Comparison of ENCODE assay signal across 8 mouse cellular contexts in genomic region chr17:33718944-33719725, GRCm38 (mm10). TPM values are rescaled to one million over a fixed set of nuclear protein-coding genes. Genes with fewer than 3 reads are reported as not detected.
DNase-seq lines count a peak whose midpoint lies in the region; ATAC-seq lines count a peak whose summit lies in the region.

No protein-coding gene starts in this region.

- H3K27ac ChIP-seq in neural tube, embryonic 11.5 days (ENCODE audit: low read depth, low read length), result no peak overlapping the region
- H3K27ac ChIP-seq in limb, embryonic 13.5 days, result no peak overlapping the region
- no peak overlapping the region for H3K27ac ChIP-seq in stomach, embryonic 16.5 days (ENCODE audit: low read length)

- H3K4me3 ChIP-seq in neural tube, embryonic 11.5 days (ENCODE audit: low read depth, low read length), result peak overlapping the region; percentile 70; the same call in 1 of the 2 replicates
- peak overlapping the region; percentile 84 for H3K4me3 ChIP-seq in limb, embryonic 13.5 days
- peak overlapping the region; percentile 83; the same call in 1 of the 2 replicates for H3K4me3 ChIP-seq in stomach, embryonic 16.5 days (replicated peaks; ENCODE audit: low read length)

- intact Hi-C loops in left cerebral cortex, postnatal 14 days (cut with DNase I), result no loop called here

- H3K36me3 ChIP-seq in neural tube, embryonic 11.5 days (ENCODE audit: control insufficient read depth, insufficient read depth, low read length), result no peaks in the 10 kb centered on the region
- H3K36me3 ChIP-seq in limb, embryonic 13.5 days, result no peaks in the 10 kb centered on the region
- H3K36me3 ChIP-seq in stomach, embryonic 16.5 days (ENCODE audit: control insufficient read depth, insufficient read depth, low read length), result no peaks in the 10 kb centered on the region

- H3K9ac ChIP-seq in neural tube, embryonic 11.5 days (ENCODE audit: low read length), result no peak overlapping the region
- H3K9ac ChIP-seq in limb, embryonic 13.5 days, result no peak overlapping the region
- no peak overlapping the region for H3K9ac ChIP-seq in stomach, embryonic 16.5 days (ENCODE audit: low read length)

- H3K27me3 ChIP-seq in neural tube, embryonic 11.5 days (ENCODE audit: control insufficient read depth, insufficient read depth, low read length), result no peaks in the 10 kb centered on the region
- H3K27me3 ChIP-seq in limb, embryonic 13.5 days, result no peaks in the 10 kb centered on the region
- no peaks in the 10 kb centered on the region for H3K27me3 ChIP-seq in stomach, embryonic 16.5 days (ENCODE audit: control insufficient read depth, insufficient read depth, low read length)

- no peaks in the 10 kb centered on the region for H3K9me3 ChIP-seq in neural tube, embryonic 11.5 days (ENCODE audit: control insufficient read depth, low read length)
- H3K9me3 ChIP-seq in limb, embryonic 13.5 days, result no peaks in the 10 kb centered on the region
- no peaks in the 10 kb centered on the region for H3K9me3 ChIP-seq in stomach, embryonic 16.5 days (replicated peaks; ENCODE audit: control insufficient read depth, low read length)

- ATAC-seq in CD4-positive, CD25-positive, alpha-beta regulatory T cell, adult 4 months, result no peak
- ATAC-seq in neural tube, embryonic 11.5 days (ENCODE audit: insufficient read depth, low FRiP score, low TSS enrichment), result 0 out of 2 replicates have a peak, but pooled peaks have one; percentile 17
- ATAC-seq in limb, embryonic 13.5 days (ENCODE audit: low FRiP score, low read depth), result no peak
- ATAC-seq in stomach, embryonic 16.5 days (ENCODE audit: insufficient read depth, low FRiP score), result 0 out of 2 replicates have a peak, but pooled peaks have one; percentile 2

- H3K4me2 ChIP-seq in neural tube, embryonic 11.5 days (ENCODE audit: low read depth), result no peak overlapping the region
- peak overlapping the region; percentile 84 for H3K4me2 ChIP-seq in limb, embryonic 13.5 days (replicated peaks)
- peak overlapping the region; percentile 35; the same call in 1 of the 2 replicates for H3K4me2 ChIP-seq in stomach, embryonic 16.5 days (ENCODE audit: low read depth, low read length)

- peak; percentile 21 for DNase-seq in CD4-positive, CD25-positive, alpha-beta regulatory T cell, adult 2 months (ENCODE audit: low read depth, low spot score)
- DNase-seq in neural tube, embryonic 11.5 days (ENCODE audit: low spot score), result no peak
- no peak for DNase-seq in neural tube, embryonic 10.5 days (ENCODE audit: extremely low spot score, low spot score)
- no peak for DNase-seq in urinary bladder, postnatal 14 days (ENCODE audit: low spot score)
- no peak for DNase-seq in left cerebral cortex, postnatal 14 days (ENCODE audit: low spot score in 2 of 2)

- WGBS in neural tube, embryonic 11.5 days, result 51% methylated on average over 10 of the region's 10 CpGs
- 45% methylated on average over 10 of the region's 10 CpGs for WGBS in limb, embryonic 13.5 days
- 42% methylated on average over 10 of the region's 10 CpGs for WGBS in stomach, embryonic 16.5 days

- 0 out of 2 replicates have a peak, but pooled peaks cover 4% of the 10 kb centered on the region for H3K4me1 ChIP-seq in neural tube, embryonic 11.5 days (ENCODE audit: control insufficient read depth, insufficient read depth, low read length)
- 0 out of 2 replicates have a peak, but pooled peaks cover 4% of the 10 kb centered on the region for H3K4me1 ChIP-seq in limb, embryonic 13.5 days
- no peaks in the 10 kb centered on the region for H3K4me1 ChIP-seq in stomach, embryonic 16.5 days (ENCODE audit: control insufficient read depth, insufficient read depth, low read length)

RNA-seq across cellular contexts. Expression of gene March2, which starts 0.7 kb away (rescaled TPM):
- 10 to 100 TPM; 23.1 to 24.4 TPM for polyA plus RNA-seq in CD4-positive, CD25-positive, alpha-beta regulatory T cell, adult 4 months (2017; shearing (Covaris generic))
- 39.3 and 43.8 TPM in 2 replicates for polyA plus RNA-seq in neural tube, embryonic 11.5 days (2014; fragmentation: Nextera tagmentation; extraction: Ambion mirVana)
- 49.3 and 50.9 TPM in 2 replicates for polyA plus RNA-seq in limb, embryonic 13.5 days (2015; fragmentation: Nextera tagmentation; extraction: Ambion mirVana)
- 56.0 and 58.8 TPM in 2 replicates for polyA plus RNA-seq in stomach, embryonic 16.5 days (2015; fragmentation: Nextera tagmentation; extraction: Ambion mirVana)
- 10 to 100 TPM; 83.5 to 84.8 TPM for total RNA-seq in left cerebral cortex, postnatal 14 days (2021)

RNA-seq across cellular contexts. Expression of gene Hnrnpm, which starts 32.5 kb away (rescaled TPM):
- 100 to 1,000 TPM; 297 to 326 TPM for polyA plus RNA-seq in CD4-positive, CD25-positive, alpha-beta regulatory T cell, adult 4 months (2017; shearing (Covaris generic))
- polyA plus RNA-seq in neural tube, embryonic 11.5 days (2014; fragmentation: Nextera tagmentation; extraction: Ambion mirVana), result 554 and 558 TPM in 2 replicates
- 379 and 395 TPM in 2 replicates for polyA plus RNA-seq in limb, embryonic 13.5 days (2015; fragmentation: Nextera tagmentation; extraction: Ambion mirVana)
- 281 and 295 TPM in 2 replicates for polyA plus RNA-seq in stomach, embryonic 16.5 days (2015; fragmentation: Nextera tagmentation; extraction: Ambion mirVana)
- total RNA-seq in left cerebral cortex, postnatal 14 days (2021), result 100 to 1,000 TPM; 109 to 116 TPM

RNA-seq across cellular contexts. Expression of gene Rab11b, which starts 41.2 kb away (rescaled TPM):
- 100 to 1,000 TPM; 257 to 400 TPM for polyA plus RNA-seq in CD4-positive, CD25-positive, alpha-beta regulatory T cell, adult 4 months (2017; shearing (Covaris generic))
- 293 and 295 TPM in 2 replicates for polyA plus RNA-seq in neural tube, embryonic 11.5 days (2014; fragmentation: Nextera tagmentation; extraction: Ambion mirVana)
- polyA plus RNA-seq in limb, embryonic 13.5 days (2015; fragmentation: Nextera tagmentation; extraction: Ambion mirVana), result 325 and 332 TPM in 2 replicates
- 212 and 237 TPM in 2 replicates for polyA plus RNA-seq in stomach, embryonic 16.5 days (2015; fragmentation: Nextera tagmentation; extraction: Ambion mirVana)
- 100 to 1,000 TPM; 302 to 341 TPM for total RNA-seq in left cerebral cortex, postnatal 14 days (2021)

Comparison
In these comparisons a context has a peak if more than half of its experiments do, and no peak if none do; other contexts are left out.
1. ATAC-seq: peak in neural tube, embryonic 11.5 days (single experiment) and stomach, embryonic 16.5 days (single experiment); none in CD4-positive, CD25-positive, alpha-beta regulatory T cell, adult 4 months (single experiment) and limb, embryonic 13.5 days (single experiment).
2. Peak in every context shown above with its lines, with median percentiles within 50 percentile points of each other: H3K4me3 ChIP-seq.